Mouse (Mus musculus): Measurements from ENCODE around the gene Aldh3b1. TPM values are rescaled to one million over a fixed set of nuclear protein-coding genes. Genes with fewer than 3 reads are reported as not detected.
"Not testable (repeated sequence)": the region's sequence is repeated elsewhere in the genome, so short reads cannot be mapped to it uniquely, and the experiment has no call there.

Gene Aldh3b1
- 1 to 10 TPM; 2.6 to 2.7 TPM for total RNA-seq (2021)

GRCm38 (mm10) chr19:3929211-3929941, at the start of gene Aldh3b1:
Gene Aldh3b1, minus strand, starts transcription at chr19:3929808.
- DNase-seq: peak; percentile 90 to 93
- intact Hi-C loops (cut with DNase I): no loop called here

- DNase-seq: no peak
- intact Hi-C loops (cut with DNase I): no loop called here
Measured at GRCm38 (mm10) chr19:3975866-3976265, 46.3 kb upstream of the Aldh3b1 start.

GRCm38 (mm10) chr19:3974608-3975007, 45.0 kb upstream of the Aldh3b1 start:
- intact Hi-C loops (cut with DNase I); DNase-seq: not testable (repeated sequence)

- intact Hi-C loops (cut with DNase I): no loop called here
- no peak for DNase-seq
Measured at GRCm38 (mm10) chr19:3972229-3972628, 42.6 kb upstream of the Aldh3b1 start, which contains the start of gene Aldh3b2. Gene Aldh3b2, plus strand, starts transcription at chr19:3972328.

GRCm38 (mm10) chr19:3967258-3967657, 37.6 kb upstream of the Aldh3b1 start:
- intact Hi-C loops (cut with DNase I): no loop called here
- DNase-seq: no peak

GRCm38 (mm10) chr19:3966330-3967075, 36.9 kb upstream of the Aldh3b1 start:
- no peak for DNase-seq
- intact Hi-C loops (cut with DNase I): no loop called here

- intact Hi-C loops (cut with DNase I): no loop called here
- DNase-seq: no peak
Measured at GRCm38 (mm10) chr19:3964030-3964429, 34.4 kb upstream of the Aldh3b1 start.

GRCm38 (mm10) chr19:3962469-3962868, 32.9 kb upstream of the Aldh3b1 start:
- intact Hi-C loops (cut with DNase I): no loop called here
- peak in 1 of 2 experiments; percentile 62 for DNase-seq

GRCm38 (mm10) chr19:3961805-3962204, 32.2 kb upstream of the Aldh3b1 start:
- DNase-seq; intact Hi-C loops (cut with DNase I): not testable (repeated sequence)

GRCm38 (mm10) chr19:3960211-3960610, 30.6 kb upstream of the Aldh3b1 start:
- no peak for DNase-seq
- intact Hi-C loops (cut with DNase I): no loop called here

- intact Hi-C loops (cut with DNase I): no loop called here
Measured at GRCm38 (mm10) chr19:3959030-3959429, 29.4 kb upstream of the Aldh3b1 start.

GRCm38 (mm10) chr19:3958470-3958869, 28.9 kb upstream of the Aldh3b1 start, which contains the start of gene Aldh3b3:
Gene Aldh3b3, plus strand, starts transcription at chr19:3958645.
- intact Hi-C loops (cut with DNase I): no loop called here
- peak; percentile 32 to 37 for DNase-seq

More at GRCm38 (mm10) chr19:3959030-3959429, 29.4 kb upstream of the Aldh3b1 start:
- DNase-seq: no peak

GRCm38 (mm10) chr19:3957296-3958036, 27.9 kb upstream of the Aldh3b1 start:
- DNase-seq; intact Hi-C loops (cut with DNase I): not testable (repeated sequence)

GRCm38 (mm10) chr19:3955804-3956203, 26.2 kb upstream of the Aldh3b1 start:
- intact Hi-C loops (cut with DNase I): no loop called here
- DNase-seq: no peak

GRCm38 (mm10) chr19:3955033-3955432, 25.4 kb upstream of the Aldh3b1 start:
- DNase-seq: no peak
- intact Hi-C loops (cut with DNase I): no loop called here

- intact Hi-C loops (cut with DNase I): no loop called here
- DNase-seq: no peak
Measured at GRCm38 (mm10) chr19:3952099-3952498, 22.5 kb upstream of the Aldh3b1 start.

GRCm38 (mm10) chr19:3951461-3951860, 21.9 kb upstream of the Aldh3b1 start:
- intact Hi-C loops (cut with DNase I): no loop called here
- no peak for DNase-seq

GRCm38 (mm10) chr19:3950331-3950730, 20.7 kb upstream of the Aldh3b1 start:
- no peak for DNase-seq
- intact Hi-C loops (cut with DNase I): no loop called here

- intact Hi-C loops (cut with DNase I): no loop called here
- no peak for DNase-seq
Measured at GRCm38 (mm10) chr19:3948546-3948945, 18.9 kb upstream of the Aldh3b1 start.

- DNase-seq: no peak
- intact Hi-C loops (cut with DNase I): no loop called here
Measured at GRCm38 (mm10) chr19:3947813-3948212, 18.2 kb upstream of the Aldh3b1 start.

- intact Hi-C loops (cut with DNase I): loop anchor here (1.0 kb wide), 2 partner anchors 34 to 66 kb away; partner anchors contain the start of gene Ndufv1
- peak; percentile 80 to 86 for DNase-seq
Measured at GRCm38 (mm10) chr19:3946715-3947114, 17.1 kb upstream of the Aldh3b1 start.
